Mouse (Mus musculus): Measurements from ENCODE around the gene Vps41. TPM values are rescaled to one million over a fixed set of nuclear protein-coding genes. Genes with fewer than 3 reads are reported as not detected.

The Vps41 gene
- polyA plus RNA-seq, 2 experiments, result 9.6 to 22.9 TPM

GRCm38 (mm10) chr13:18790086-18790485 is 73.0 kb downstream of the Vps41 start:
- WGBS (ENCODE audit: insufficient replicate concordance), result 80% methylated on average over 6 of the region's 6 CpGs
- Histone ChIP-seq H3K9ac (replicated peaks) (no peak overlapping the region), H3K27ac (no peak overlapping the region), H3K4me3 (ENCODE audit: insufficient read depth in 1 of 2, low read depth in 2 of 2, low read length in 2 of 2) (no peak overlapping the region), H3K4me2 (ENCODE audit: low read depth) (no peak overlapping the region), H3K9me3 (ENCODE audit: control insufficient read depth, low read length) (no peaks in the 10 kb centered on the region), H3K27me3 (ENCODE audit: control insufficient read depth, insufficient read depth, low read length) (no peaks in the 10 kb centered on the region), H3K4me1 (replicated peaks; ENCODE audit: control insufficient read depth in 2 of 2, insufficient read depth in 2 of 2, low read length in 1 of 2) (peaks cover 0 to 3% of the 10 kb centered on the region in 2 experiments; a peak in 1 of 4 replicates), H3K36me3 (replicated peaks; ENCODE audit: control insufficient read depth, insufficient read depth, low read depth) (no peaks in the 10 kb centered on the region)
- TF ChIP-seq EP300 (IDR thresholded peaks at IDR 0.05; ENCODE audit: low read depth), result no peak
- TF ChIP-seq CTCF (IDR thresholded peaks at IDR 0.05; ENCODE audit: low read depth), result no peak
- ATAC-seq (ENCODE audit: insufficient read depth), result no peak
- DNase-seq (ENCODE audit: low read depth in 3 of 3, low spot score in 3 of 3), result no peak

DNA sequence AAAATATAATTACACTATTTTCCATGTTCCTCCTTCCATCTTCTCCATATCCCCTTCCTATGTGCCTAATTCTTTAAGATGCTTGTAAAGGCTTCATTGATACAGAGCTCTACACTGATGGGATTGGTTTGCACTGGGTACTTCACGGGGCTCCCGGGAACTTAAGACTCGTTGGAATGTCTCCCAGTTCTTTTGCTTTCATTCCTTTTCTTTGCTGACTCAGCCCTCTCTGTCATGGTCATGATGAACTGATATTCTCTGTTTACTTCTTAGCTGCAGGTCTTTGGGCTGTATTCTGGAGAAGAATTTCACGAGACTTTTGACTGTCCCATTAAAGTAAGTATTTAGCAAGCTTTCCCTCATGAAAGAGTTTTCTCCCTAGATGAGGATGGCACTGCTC is 74.2 kb downstream of the Vps41 start:
- TF ChIP-seq EP300 (IDR thresholded peaks at IDR 0.05; ENCODE audit: low read depth) (no peak), CTCF (IDR thresholded peaks at IDR 0.05; ENCODE audit: low read depth) (no peak)
- H3K36me3 ChIP-seq (replicated peaks; ENCODE audit: control insufficient read depth, insufficient read depth, low read depth), result no peaks in the 10 kb centered on the region
- peaks cover 0 to 3% of the 10 kb centered on the region in 2 experiments; a peak in 1 of 4 replicates for H3K4me1 ChIP-seq (replicated peaks; ENCODE audit: control insufficient read depth in 2 of 2, insufficient read depth in 2 of 2, low read length in 1 of 2)
- H3K4me2 ChIP-seq (ENCODE audit: low read depth), result no peak overlapping the region
- H3K4me3 ChIP-seq (ENCODE audit: insufficient read depth in 1 of 2, low read depth in 2 of 2, low read length in 2 of 2), result no peak overlapping the region
- ATAC-seq (ENCODE audit: insufficient read depth) (no peak), DNase-seq (ENCODE audit: low read depth in 3 of 3, low spot score in 3 of 3) (no peak)
- H3K27me3 ChIP-seq (ENCODE audit: control insufficient read depth, insufficient read depth, low read length), result no peaks in the 10 kb centered on the region
- no peak overlapping the region for H3K27ac ChIP-seq
- H3K9me3 ChIP-seq (ENCODE audit: control insufficient read depth, low read length), result no peaks in the 10 kb centered on the region
- WGBS (ENCODE audit: insufficient replicate concordance), result 73% methylated on average over 4 of the region's 4 CpGs
- H3K9ac ChIP-seq (replicated peaks), result no peak overlapping the region

GRCm38 (mm10) chr13:18791724-18792123 is 74.6 kb downstream of the Vps41 start:
- 77% methylated on average over 2 of the region's 2 CpGs for WGBS (ENCODE audit: insufficient replicate concordance)
- DNase-seq (ENCODE audit: low read depth in 3 of 3, low spot score in 3 of 3) (no peak), ATAC-seq (ENCODE audit: insufficient read depth) (no peak)
- Histone ChIP-seq H3K4me2 (ENCODE audit: low read depth) (no peak overlapping the region), H3K36me3 (replicated peaks; ENCODE audit: control insufficient read depth, insufficient read depth, low read depth) (no peaks in the 10 kb centered on the region), H3K27ac (no peak overlapping the region), H3K9ac (replicated peaks) (no peak overlapping the region), H3K9me3 (ENCODE audit: control insufficient read depth, low read length) (no peaks in the 10 kb centered on the region), H3K4me1 (replicated peaks; ENCODE audit: control insufficient read depth in 2 of 2, insufficient read depth in 2 of 2, low read length in 1 of 2) (peaks cover 0 to 3% of the 10 kb centered on the region in 2 experiments; a peak in 1 of 4 replicates), H3K4me3 (ENCODE audit: insufficient read depth in 1 of 2, low read depth in 2 of 2, low read length in 2 of 2) (no peak overlapping the region), H3K27me3 (ENCODE audit: control insufficient read depth, insufficient read depth, low read length) (no peaks in the 10 kb centered on the region)
- TF ChIP-seq EP300 (IDR thresholded peaks at IDR 0.05; ENCODE audit: low read depth), result no peak
- TF ChIP-seq CTCF (IDR thresholded peaks at IDR 0.05; ENCODE audit: low read depth), result no peak

DNA sequence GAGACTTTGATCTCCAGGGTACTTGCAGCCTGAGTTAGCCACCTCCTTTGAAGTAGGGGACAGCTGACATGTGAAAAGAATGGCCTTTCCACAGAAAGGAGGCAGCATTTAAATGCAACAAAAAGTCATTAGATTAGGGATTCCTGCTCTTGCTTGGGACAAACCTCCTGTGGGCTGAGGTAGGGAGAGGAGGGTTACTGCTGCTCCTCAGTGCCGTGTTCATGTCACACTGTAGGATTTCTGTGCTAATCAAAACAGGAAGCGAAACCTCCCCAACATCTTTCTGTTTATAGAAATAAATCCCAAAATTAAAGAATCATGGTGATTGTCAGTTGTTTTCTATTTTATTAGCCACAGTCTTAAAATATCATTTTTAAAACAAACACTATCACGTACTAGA is 77.4 kb downstream of the Vps41 start:
- Histone ChIP-seq H3K4me2 (ENCODE audit: low read depth) (no peak overlapping the region), H3K27ac (no peak overlapping the region), H3K4me3 (ENCODE audit: insufficient read depth in 1 of 2, low read depth in 2 of 2, low read length in 2 of 2) (no peak overlapping the region), H3K27me3 (ENCODE audit: control insufficient read depth, insufficient read depth, low read length) (no peaks in the 10 kb centered on the region), H3K4me1 (replicated peaks; ENCODE audit: control insufficient read depth in 2 of 2, insufficient read depth in 2 of 2, low read length in 1 of 2) (no peaks in the 10 kb centered on the region), H3K36me3 (replicated peaks; ENCODE audit: control insufficient read depth, insufficient read depth, low read depth) (no peaks in the 10 kb centered on the region), H3K9ac (replicated peaks) (no peak overlapping the region), H3K9me3 (ENCODE audit: control insufficient read depth, low read length) (no peaks in the 10 kb centered on the region)
- TF ChIP-seq CTCF (IDR thresholded peaks at IDR 0.05; ENCODE audit: low read depth), result no peak
- TF ChIP-seq EP300 (IDR thresholded peaks at IDR 0.05; ENCODE audit: low read depth), result no peak
- DNase-seq (ENCODE audit: low read depth in 3 of 3, low spot score in 3 of 3), result no peak
- ATAC-seq (ENCODE audit: insufficient read depth), result no peak
- WGBS (ENCODE audit: insufficient replicate concordance), result 68% methylated on average over 3 of the region's 3 CpGs

DNA sequence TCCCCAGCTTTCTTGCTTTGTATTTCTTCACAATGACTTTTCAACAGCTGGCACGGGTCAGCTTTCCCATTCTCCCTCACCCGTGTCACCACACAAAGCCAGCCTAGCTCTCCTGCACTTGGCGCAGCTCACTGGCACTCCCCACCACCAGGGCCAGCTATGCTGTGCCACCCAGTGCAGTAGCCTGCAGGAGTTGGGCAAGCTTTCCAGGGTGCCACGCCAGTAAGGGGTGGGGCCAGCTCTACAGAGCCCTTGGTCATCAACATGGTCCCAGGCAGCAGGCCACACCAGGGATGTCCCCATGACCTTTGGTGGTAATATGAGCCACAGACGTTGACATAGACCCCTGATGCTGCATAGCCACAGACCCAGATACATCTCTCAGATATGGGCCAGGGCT is 80.5 kb downstream of the Vps41 start:
- H3K9ac ChIP-seq (replicated peaks), result no peak overlapping the region
- no peaks in the 10 kb centered on the region for H3K36me3 ChIP-seq (replicated peaks; ENCODE audit: control insufficient read depth, insufficient read depth, low read depth)
- DNase-seq (ENCODE audit: low read depth in 3 of 3, low spot score in 3 of 3) (no peak), ATAC-seq (ENCODE audit: insufficient read depth) (no peak)
- no peaks in the 10 kb centered on the region for H3K27me3 ChIP-seq (ENCODE audit: control insufficient read depth, insufficient read depth, low read length)
- H3K4me2 ChIP-seq (ENCODE audit: low read depth), result no peak overlapping the region
- no peaks in the 10 kb centered on the region for H3K4me1 ChIP-seq (replicated peaks; ENCODE audit: control insufficient read depth in 2 of 2, insufficient read depth in 2 of 2, low read length in 1 of 2)
- no peak overlapping the region for H3K27ac ChIP-seq
- H3K9me3 ChIP-seq (ENCODE audit: control insufficient read depth, low read length), result no peaks in the 10 kb centered on the region
- WGBS (ENCODE audit: insufficient replicate concordance), result 65% methylated on average over 5 of the region's 5 CpGs
- TF ChIP-seq CTCF (IDR thresholded peaks at IDR 0.05; ENCODE audit: low read depth), result no peak
- TF ChIP-seq EP300 (IDR thresholded peaks at IDR 0.05; ENCODE audit: low read depth), result no peak
- H3K4me3 ChIP-seq (ENCODE audit: insufficient read depth in 1 of 2, low read depth in 2 of 2, low read length in 2 of 2), result no peak overlapping the region

Measured in liver, embryonic 14.5 days (tissue).